Mouse (Mus musculus) heart, embryonic 13.5 days (tissue): ENCODE data around the gene Habp4. TPM values are rescaled to one million over a fixed set of nuclear protein-coding genes. Genes with fewer than 3 reads are reported as not detected.

ENCODE experiments used
- ATAC-seq: fragments of 200-750 bp; cut with Nextera tagmentation; 2 replicates; pipeline ENCODE4 v1.8.0; 2017; ENCODE audit warnings: moderate TSS enrichment; ENCODE audit not compliant: insufficient number of reproducible peaks, low FRiP score, low TSS enrichment; ENCODE audit errors: extremely low read depth
- H3K27ac ChIP-seq: fragments of 300-500 bp; sonication (generic); replicated peaks from 2 replicates; pipeline ENCODE4 v1.5.1; 2015; ENCODE audit warnings: moderate library complexity, mild to moderate bottlenecking, inconsistent platforms
- H3K27me3 ChIP-seq: fragments of 300-500 bp; sonication (generic); replicated peaks from 2 replicates; pipeline ENCODE4 v1.6.1; 2015; ENCODE audit warnings: mild to moderate bottlenecking, inconsistent platforms
- H3K36me3 ChIP-seq: fragments of 300-500 bp; sonication (generic); 2 replicates; pipeline ENCODE4 v1.6.1; 2015; ENCODE audit warnings: mild to moderate bottlenecking, inconsistent platforms
- H3K4me1 ChIP-seq: fragments of 300-500 bp; sonication (generic); 2 replicates; pipeline ENCODE4 v1.6.1; 2015; ENCODE audit warnings: inconsistent platforms
- H3K4me2 ChIP-seq: fragments of 300-500 bp; sonication (generic); 2 replicates; pipeline ENCODE4 v1.6.1; 2015; ENCODE audit warnings: inconsistent platforms, mild to moderate bottlenecking, moderate library complexity
- H3K4me3 ChIP-seq: fragments of 300-500 bp; sonication (generic); 2 replicates; pipeline ENCODE4 v1.5.1; 2015; ENCODE audit warnings: moderate library complexity, mild to moderate bottlenecking, inconsistent platforms
- H3K9ac ChIP-seq: fragments of 300-500 bp; sonication (generic); 2 replicates; pipeline ENCODE4 v1.6.1; 2015; ENCODE audit warnings: inconsistent platforms, mild to moderate bottlenecking, moderate library complexity
- H3K9me3 ChIP-seq: fragments of 300-500 bp; sonication (generic); 2 replicates; pipeline ENCODE4 v1.6.1; 2016; ENCODE audit warnings: inconsistent platforms
- WGBS: fragments of 180-500 bp; shearing (Covaris S2); methylation state at CpG from one replicate; pipeline ENCODE4 v1.1.7; 2015; ENCODE audit warnings: mixed read lengths; 5-methylcytosine and 5-hydroxymethylcytosine counted together
- polyA plus RNA-seq: library from polyadenylated mRNA; unstranded; fragments of >200 nt; fragmentation: Nextera tagmentation; extraction: Ambion mirVana; gene quantifications from 2 replicates; pipeline ENCODE4 v1.2.1, GENCODE M21; 2015

Habp4 gene
- polyA plus RNA-seq, 1 experiment from 2014 or later, result 50.1 TPM

- Histone ChIP-seq H3K4me3 (peak overlapping the region; percentile 94), H3K4me2 (peak overlapping the region; percentile 95), H3K27ac (peak overlapping the region; percentile 96), H3K9me3 (no peaks in the 10 kb centered on the region), H3K27me3 (no peaks in the 10 kb centered on the region), H3K4me1 (peaks cover 53% of the 10 kb centered on the region), H3K36me3 (no peaks in the 10 kb centered on the region), H3K9ac (peak overlapping the region; percentile 91)
- peak; percentile 5; the same call in 1 of the 2 replicates for ATAC-seq
- 0% methylated on average over 61 of the region's 61 CpGs for WGBS
These were observed 8.9 kb upstream of the Habp4 start for GRCm38 (mm10) chr13:64152671-64153082.

GRCm38 (mm10) chr13:64153083-64153682 lies 8.4 kb upstream of the Habp4 start, which contains the start of gene Zfp367:
Gene Zfp367, minus strand, starts transcription at chr13:64153202.
- Histone ChIP-seq H3K4me3 (peak within 1 kb of the TSS; percentile 94), H3K4me2 (peak within 1 kb of the TSS; percentile 95), H3K27ac (peak within 1 kb of the TSS; percentile 96), H3K4me1 (peaks cover 53% of the 10 kb centered on the region), H3K9ac (peak within 1 kb of the TSS; percentile 91), H3K27me3 (no peaks in the 10 kb centered on the region), H3K9me3 (no peaks in the 10 kb centered on the region), H3K36me3 (no peaks in the 10 kb centered on the region)
- peak; percentile 89 for ATAC-seq
- under 1% methylated on average over 56 of the region's 56 CpGs for WGBS

DNA sequence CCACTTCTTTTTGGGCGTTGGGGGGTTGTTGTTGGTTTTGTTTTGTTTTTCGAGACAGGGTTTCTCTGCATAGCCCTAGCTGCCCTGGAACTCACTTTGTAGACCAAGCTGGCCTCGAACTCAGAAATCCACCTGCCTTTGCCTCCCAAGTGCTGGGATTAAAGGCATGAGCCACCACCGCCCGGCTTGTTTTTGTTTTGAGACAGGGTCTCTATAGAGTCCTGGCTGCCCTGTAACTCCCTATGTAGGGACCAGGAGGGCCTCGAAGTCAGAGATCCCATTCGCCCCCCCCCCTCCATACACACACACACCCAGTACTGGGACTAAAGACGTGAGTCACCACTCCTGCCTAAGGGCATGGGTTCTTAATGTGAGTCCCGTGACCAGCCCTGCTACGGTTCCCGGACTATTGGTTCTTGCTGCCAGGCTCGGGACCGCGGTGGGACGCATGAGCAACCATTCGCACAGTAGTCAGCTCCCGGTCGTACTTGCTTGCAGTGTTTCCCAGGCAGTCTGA lies 7.8 kb upstream of the Habp4 start:
- Histone ChIP-seq H3K4me1 (peaks cover 50% of the 10 kb centered on the region), H3K36me3 (no peaks in the 10 kb centered on the region), H3K4me2 (peak overlapping the region; percentile 95), H3K4me3 (peak overlapping the region; percentile 94), H3K27me3 (no peaks in the 10 kb centered on the region), H3K9me3 (no peaks in the 10 kb centered on the region), H3K9ac (peak overlapping the region; percentile 80), H3K27ac (peak overlapping the region; percentile 90)
- WGBS, result 1% methylated on average over 18 of the region's 18 CpGs
- ATAC-seq, result peak; percentile 52

DNA sequence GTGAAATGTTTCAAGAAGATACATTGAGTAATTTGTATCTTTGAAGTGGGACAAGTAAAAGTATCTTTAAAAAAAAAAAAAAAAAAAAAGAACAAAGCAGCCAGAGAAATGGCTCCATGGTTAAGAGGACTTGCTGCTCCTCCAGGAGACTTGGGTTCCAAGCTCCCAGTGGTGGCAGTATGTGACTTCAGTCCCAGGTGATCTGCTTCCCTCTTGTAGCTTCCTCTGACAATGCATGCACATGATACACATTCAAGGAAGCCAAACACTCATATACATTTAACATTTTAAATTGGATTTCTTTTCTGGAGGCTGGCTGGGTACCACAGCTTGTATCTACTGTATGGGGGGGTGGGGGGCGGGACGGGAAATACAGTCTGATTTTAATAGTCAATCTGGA lies 7.0 kb upstream of the Habp4 start:
- Histone ChIP-seq H3K9ac (no peak overlapping the region), H3K27ac (peak overlapping the region; percentile 90), H3K4me3 (peak overlapping the region; percentile 94), H3K27me3 (no peaks in the 10 kb centered on the region), H3K4me2 (peak overlapping the region; percentile 95), H3K9me3 (no peaks in the 10 kb centered on the region), H3K4me1 (peaks cover 44% of the 10 kb centered on the region), H3K36me3 (no peaks in the 10 kb centered on the region)
- WGBS, result 38% methylated on average over 2 of the region's 2 CpGs
- no peak for ATAC-seq

- Histone ChIP-seq H3K27me3 (no peaks in the 10 kb centered on the region), H3K27ac (peak overlapping the region; percentile 90), H3K36me3 (no peaks in the 10 kb centered on the region), H3K4me2 (peak overlapping the region; percentile 95), H3K9me3 (no peaks in the 10 kb centered on the region), H3K4me1 (peaks cover 39% of the 10 kb centered on the region), H3K9ac (peak overlapping the region; percentile 38; the same call in 1 of the 2 replicates), H3K4me3 (peak overlapping the region; percentile 94; the same call in 1 of the 2 replicates)
- WGBS, result 3% methylated on average over 1 of the region's 1 CpGs
- no peak for ATAC-seq
These were observed 6.5 kb upstream of the Habp4 start for GRCm38 (mm10) chr13:64155171-64155571.

DNA sequence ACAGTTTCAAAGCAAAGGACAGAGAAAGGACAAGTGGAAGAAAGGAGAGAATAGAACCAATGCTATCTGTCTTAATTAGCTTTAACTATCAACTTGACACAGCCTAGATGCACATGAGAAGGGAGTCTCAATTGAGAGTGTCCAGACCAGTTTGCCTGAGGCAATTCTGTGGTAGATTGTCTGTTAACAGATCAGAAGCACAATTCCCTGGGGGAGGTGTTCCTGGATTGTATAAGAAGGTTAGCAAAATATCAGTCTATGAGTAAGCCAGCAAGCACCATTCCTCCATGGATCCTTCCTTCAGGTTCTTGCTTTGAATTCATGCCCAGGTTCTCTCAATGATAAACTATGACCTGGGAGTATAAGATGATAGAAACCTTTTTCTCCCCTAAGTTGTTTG lies 4.7 kb upstream of the Habp4 start:
- Histone ChIP-seq H3K27me3 (no peaks in the 10 kb centered on the region), H3K4me1 (peaks cover 34% of the 10 kb centered on the region), H3K9me3 (no peaks in the 10 kb centered on the region), H3K27ac (no peak overlapping the region), H3K4me3 (no peak overlapping the region), H3K36me3 (no peaks in the 10 kb centered on the region), H3K4me2 (no peak overlapping the region), H3K9ac (no peak overlapping the region)
- ATAC-seq, result no peak

DNA sequence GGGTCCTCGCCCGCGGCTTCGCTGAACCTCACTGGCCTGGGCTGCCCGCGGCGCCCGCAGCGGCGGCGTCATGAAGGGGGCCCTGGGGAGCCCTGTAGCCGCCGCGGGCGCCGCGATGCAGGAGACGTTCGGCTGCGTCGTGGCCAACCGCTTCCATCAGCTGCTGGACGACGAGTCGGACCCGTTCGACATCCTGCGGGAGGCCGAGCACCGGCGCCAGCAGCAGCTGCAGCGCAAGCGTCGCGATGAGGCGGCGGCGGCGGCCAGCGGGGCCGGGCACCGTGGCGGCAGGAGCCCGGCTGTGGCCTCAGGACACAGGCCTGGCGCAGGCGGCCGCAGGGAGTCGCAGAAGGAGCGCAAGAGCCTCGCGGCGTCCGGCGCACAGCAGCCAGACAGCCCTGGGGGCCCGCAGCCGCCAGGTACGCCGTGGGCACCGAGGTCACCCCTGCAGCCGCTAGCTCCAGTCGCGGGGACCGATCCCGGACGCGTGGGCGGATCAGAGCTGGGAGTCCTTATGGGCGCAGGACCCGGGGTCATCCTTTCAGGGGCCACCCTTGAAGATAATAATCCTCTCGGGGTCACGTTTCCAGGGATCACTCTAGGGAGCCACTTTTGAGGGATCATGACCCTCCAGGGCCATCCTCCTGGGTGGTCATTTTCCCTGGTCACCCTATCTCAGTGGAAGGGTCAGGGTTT lies 440 bp downstream of the Habp4 start:
- WGBS, result 0% methylated on average over 70 of the region's 71 CpGs
- Histone ChIP-seq H3K4me1 (peaks cover 27% of the 10 kb centered on the region), H3K36me3 (peaks cover 20% of the 10 kb centered on the region), H3K27me3 (no peaks in the 10 kb centered on the region), H3K27ac (peak overlapping the region; percentile 93), H3K4me2 (peak overlapping the region; percentile 97), H3K4me3 (peak overlapping the region; percentile 92), H3K9ac (peak overlapping the region; percentile 96), H3K9me3 (0 out of 2 replicates have a peak, but pooled peaks cover 14% of the 10 kb centered on the region)
- ATAC-seq, result peak; percentile 43

GRCm38 (mm10) chr13:64162626-64163025 lies 1.0 kb downstream of the Habp4 start:
- H3K9me3 ChIP-seq, result peaks cover 19% of the 10 kb centered on the region
- H3K36me3 ChIP-seq, result peaks cover 26% of the 10 kb centered on the region
- H3K4me3 ChIP-seq, result peak overlapping the region; percentile 92
- H3K9ac ChIP-seq, result peak overlapping the region; percentile 96
- no peaks in the 10 kb centered on the region for H3K27me3 ChIP-seq
- peak overlapping the region; percentile 93 for H3K27ac ChIP-seq
- peaks cover 27% of the 10 kb centered on the region for H3K4me1 ChIP-seq
- WGBS, result 4% methylated on average over 14 of the region's 14 CpGs
- ATAC-seq, result no peak
- peak overlapping the region; percentile 97 for H3K4me2 ChIP-seq

- peak overlapping the region; percentile 96 for H3K9ac ChIP-seq
- ATAC-seq, result no peak
- peaks cover 22% of the 10 kb centered on the region for H3K9me3 ChIP-seq
- H3K27ac ChIP-seq, result no peak overlapping the region
- H3K27me3 ChIP-seq, result no peaks in the 10 kb centered on the region
- peaks cover 27% of the 10 kb centered on the region for H3K4me1 ChIP-seq
- peaks cover 29% of the 10 kb centered on the region for H3K36me3 ChIP-seq
- peak overlapping the region; percentile 92 for H3K4me3 ChIP-seq
- peak overlapping the region; percentile 97 for H3K4me2 ChIP-seq
- 37% methylated on average over 13 of the region's 13 CpGs for WGBS
These were observed 1.6 kb downstream of the Habp4 start for GRCm38 (mm10) chr13:64163147-64163715.

DNA sequence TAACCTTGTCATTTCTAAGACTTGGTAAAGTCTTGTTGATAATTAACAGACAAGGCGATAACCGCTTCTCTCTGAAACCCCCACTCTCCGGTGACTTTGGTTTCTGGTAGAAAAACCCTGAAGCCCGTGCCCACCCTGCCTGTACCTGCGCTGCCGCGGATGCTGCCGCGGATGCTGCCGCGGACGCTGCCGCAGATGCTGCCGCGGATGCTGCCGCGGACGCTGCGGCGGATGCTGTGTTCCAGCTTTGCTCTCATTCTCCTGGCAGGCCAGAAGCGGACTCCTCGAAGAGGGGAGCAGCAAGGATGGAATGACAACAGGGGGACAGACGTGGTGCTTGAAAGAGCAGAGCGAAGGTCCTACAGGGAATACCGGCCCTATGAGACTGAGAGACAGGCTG lies 8.1 kb downstream of the Habp4 start:
- Histone ChIP-seq H3K27me3 (no peaks in the 10 kb centered on the region), H3K9me3 (peaks cover 64% of the 10 kb centered on the region), H3K9ac (no peak overlapping the region), H3K36me3 (peaks cover 89% of the 10 kb centered on the region), H3K4me3 (no peak overlapping the region), H3K4me1 (peaks cover under 1% of the 10 kb centered on the region; the same call in 1 of the 2 replicates), H3K4me2 (no peak overlapping the region), H3K27ac (no peak overlapping the region)
- 94% methylated on average over 25 of the region's 25 CpGs for WGBS
- no peak for ATAC-seq

- ATAC-seq, result no peak
- Histone ChIP-seq H3K27me3 (no peaks in the 10 kb centered on the region), H3K4me1 (peaks cover 12% of the 10 kb centered on the region), H3K4me2 (no peak overlapping the region), H3K9me3 (0 out of 2 replicates have a peak, but pooled peaks cover 4% of the 10 kb centered on the region), H3K36me3 (peaks cover 93% of the 10 kb centered on the region), H3K4me3 (no peak overlapping the region), H3K27ac (no peak overlapping the region), H3K9ac (no peak overlapping the region)
- 53% methylated on average over 7 of the region's 7 CpGs for WGBS
These were observed 16.4 kb downstream of the Habp4 start for GRCm38 (mm10) chr13:64178000-64178399.
